Mouse (Mus musculus): ENCODE measurements around the gene Rita1.

The Rita1 gene

DNA sequence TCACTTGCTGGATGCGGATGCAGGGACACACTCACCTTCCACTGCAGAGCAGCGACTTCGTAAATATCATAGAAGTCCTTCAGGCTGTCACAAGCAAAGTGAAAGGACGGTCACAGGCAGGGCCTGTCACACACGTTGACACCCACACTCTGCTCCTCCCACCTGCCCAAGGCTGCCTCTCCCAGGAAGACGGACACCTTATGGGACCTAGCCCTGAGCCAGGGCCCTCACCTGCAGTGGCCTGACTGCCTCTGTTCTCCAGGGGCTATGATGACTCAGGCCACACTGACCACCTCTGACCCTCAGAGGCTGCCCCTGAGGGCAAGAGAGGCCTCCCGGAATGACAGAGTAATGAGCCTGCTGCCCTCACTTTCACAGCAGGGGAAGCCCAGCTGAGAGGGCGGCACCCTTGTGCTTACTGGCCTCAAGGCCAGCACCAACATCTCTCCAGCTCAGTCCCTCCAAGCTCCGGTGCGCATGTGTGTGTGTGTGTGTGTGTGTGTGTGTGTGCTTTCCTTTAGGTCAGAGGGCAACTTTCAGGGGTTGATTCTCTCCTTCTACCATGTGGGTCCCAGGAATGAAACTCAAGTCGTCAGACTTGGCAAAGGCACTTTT lies 64.0 kb downstream of the Rita1 start:
- in situ Hi-C loops (cut with MboI, MseI) = no loop called here

All from regulatory T cell (primary cell).